Mouse (Mus musculus) liver, embryonic 13.5 days (tissue): Measurements from ENCODE around the gene Gpr150. TPM values are rescaled to one million over a fixed set of nuclear protein-coding genes. Genes with fewer than 3 reads are reported as not detected.

Experiments used
- polyA plus RNA-seq: library from polyadenylated mRNA; unstranded; fragments of >200 nt; fragmentation: Nextera tagmentation; extraction: Ambion mirVana; gene quantifications from 2 replicates; pipeline ENCODE4 v1.2.1, GENCODE M21; 2015

Gene Gpr150
- polyA plus RNA-seq, 1 experiment from 2014 or later, result 5.9 TPM

Other genes starting within 250 kb of the Gpr150 start
- gene Glrx, start 217.1 kb downstream of the Gpr150 start, polyA plus RNA-seq, result 32.2 and 35.7 TPM in 2 replicates
- gene Rhobtb3, start 113.1 kb downstream of the Gpr150 start, polyA plus RNA-seq, result 3.9 and 4.6 TPM in 2 replicates
- gene Spata9, start 89.8 kb downstream of the Gpr150 start, polyA plus RNA-seq, result 0.73 and 0.74 TPM in 2 replicates
- gene Rfesd, start 38.3 kb downstream of the Gpr150 start, polyA plus RNA-seq, result 241 and 244 TPM in 2 replicates
- gene Arsk, start 41.7 kb upstream of the Gpr150 start, polyA plus RNA-seq, result 2.6 and 3.1 TPM in 2 replicates
- gene Ttc37, start 41.7 kb upstream of the Gpr150 start, polyA plus RNA-seq, result 4.5 and 6.6 TPM in 2 replicates
- not detected in 2 replicates for gene Fam81b, start 248.1 kb upstream of the Gpr150 start, polyA plus RNA-seq